Mouse (Mus musculus) embryo, embryonic 10.5 days (tissue): ENCODE measurements around the gene Mrm2.
A peak's percentile ranks its signal among the peaks of the same experiment; 100 is the strongest.

Experiments
- DNase-seq: peaks from one replicate; pipeline ENCODE4 v3.0.0-alpha.2; 2015; ENCODE audit warnings: low spot score

The Mrm2 gene

DNA sequence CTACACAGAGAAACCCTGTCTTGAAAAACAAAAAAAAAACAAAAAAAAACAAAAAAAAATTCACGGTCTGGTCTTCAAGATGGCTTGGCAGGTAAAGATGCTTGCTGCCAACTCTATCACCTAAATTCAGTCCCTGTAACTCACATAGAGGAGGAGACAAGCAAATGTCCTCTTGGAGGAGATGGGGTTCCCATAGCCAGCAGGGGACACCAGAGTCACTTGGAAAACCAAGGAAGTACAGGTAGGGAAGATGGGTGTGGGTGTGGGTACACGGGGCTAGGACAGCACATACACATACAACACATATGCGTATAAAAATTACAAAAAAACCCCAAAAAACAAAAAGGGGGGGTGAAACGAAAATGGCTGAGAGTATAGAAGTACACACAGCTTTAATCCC is 11.2 kb upstream of the Mrm2 start:
- DNase-seq = no peak

DNA sequence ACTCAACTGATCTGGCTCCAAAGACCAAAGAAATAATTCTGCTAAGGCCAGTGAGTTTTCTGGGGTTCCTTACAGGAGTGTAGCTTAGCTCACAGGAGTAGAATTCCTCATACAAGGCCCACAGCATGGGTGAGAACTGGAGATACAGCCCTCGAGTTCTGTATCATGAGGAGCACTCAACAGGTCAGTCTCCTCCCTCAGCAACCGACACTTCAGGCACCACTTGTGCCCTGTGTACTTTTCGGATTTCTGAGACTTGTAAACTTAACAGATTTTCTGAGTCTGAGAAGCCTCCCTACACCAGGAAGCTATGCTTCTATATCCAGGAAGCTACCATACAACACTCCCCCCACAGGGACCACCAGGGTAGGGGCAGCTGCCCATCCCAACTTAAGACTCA is 8.1 kb upstream of the Mrm2 start:
- DNase-seq = no peak

DNA sequence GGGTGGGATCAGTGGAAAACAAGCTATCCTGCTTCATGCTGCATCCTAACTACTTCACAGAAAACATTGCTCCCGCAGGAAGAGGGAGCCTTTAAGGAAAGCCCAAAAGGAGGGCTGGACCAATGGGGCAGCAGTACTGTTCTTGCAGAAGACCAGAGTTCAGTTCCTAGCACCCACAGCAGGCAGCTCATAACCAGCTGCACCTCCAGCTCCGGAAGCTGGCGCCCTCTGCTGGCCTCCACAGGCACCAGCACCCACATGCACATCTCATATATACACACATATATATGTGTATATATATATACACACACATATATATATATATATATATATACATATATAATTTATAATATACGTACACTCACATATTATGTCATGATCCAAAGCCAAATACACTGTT is 7.1 kb upstream of the Mrm2 start:
- DNase-seq = no peak

DNA sequence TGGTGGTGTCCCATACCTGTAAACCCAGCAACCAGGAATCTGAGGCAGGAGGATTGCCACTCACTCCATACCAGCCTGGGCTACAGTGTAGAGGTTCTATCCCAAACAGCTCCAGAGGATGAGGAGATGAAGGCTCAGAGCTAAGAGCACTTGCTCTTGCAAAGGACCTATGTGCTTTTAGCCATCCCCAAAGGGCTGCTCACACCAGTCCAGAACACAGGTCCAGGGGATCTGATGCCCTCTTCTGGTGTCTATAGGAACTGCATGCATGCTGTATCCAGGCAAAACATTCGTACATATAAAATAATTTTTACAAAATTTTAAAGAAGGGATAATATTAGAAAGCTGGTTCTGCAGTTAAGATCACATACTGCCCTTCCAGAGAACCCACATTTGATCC is 5.0 kb upstream of the Mrm2 start:
- DNase-seq = peak; percentile 62

DNA sequence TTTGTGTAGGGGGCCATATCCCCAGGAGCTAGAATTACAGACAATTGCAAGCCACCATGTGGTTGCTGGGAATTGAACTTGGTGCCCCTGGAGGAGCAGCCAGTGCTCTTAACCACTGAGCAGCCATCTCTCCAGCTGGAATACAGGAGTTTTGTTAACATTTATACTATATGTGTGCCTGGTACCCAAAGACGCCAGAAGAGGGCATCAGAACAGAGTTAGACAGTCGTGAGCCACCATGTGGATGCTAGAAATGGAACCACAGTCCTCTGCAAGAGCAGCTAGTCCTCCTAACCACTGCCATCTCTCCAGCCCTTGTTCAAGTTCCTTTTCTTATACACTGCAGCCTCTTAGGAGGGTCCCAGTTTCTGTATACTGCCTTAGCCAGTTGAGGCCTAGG is 1.9 kb upstream of the Mrm2 start:
- DNase-seq = peak; percentile 60

DNA sequence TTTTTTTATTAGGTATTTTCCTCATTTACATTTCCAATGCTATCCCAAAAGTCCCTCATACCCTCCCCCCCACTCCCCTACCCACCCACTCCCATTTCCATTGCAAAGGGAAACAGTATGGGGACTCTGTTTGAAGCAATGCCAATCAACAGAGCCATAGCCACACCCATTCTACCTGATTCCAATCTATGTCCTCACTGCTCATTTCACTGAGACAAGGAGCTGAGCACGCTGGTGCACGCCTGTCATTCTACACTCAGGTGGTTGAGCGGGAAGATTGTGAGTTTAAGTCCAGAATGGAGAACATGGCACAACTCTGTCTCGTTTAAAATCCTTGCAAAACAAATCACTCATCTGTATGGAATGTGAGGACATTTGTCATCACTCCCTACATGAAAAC is 821 bp upstream of the Mrm2 start:
- no peak for DNase-seq

DNA sequence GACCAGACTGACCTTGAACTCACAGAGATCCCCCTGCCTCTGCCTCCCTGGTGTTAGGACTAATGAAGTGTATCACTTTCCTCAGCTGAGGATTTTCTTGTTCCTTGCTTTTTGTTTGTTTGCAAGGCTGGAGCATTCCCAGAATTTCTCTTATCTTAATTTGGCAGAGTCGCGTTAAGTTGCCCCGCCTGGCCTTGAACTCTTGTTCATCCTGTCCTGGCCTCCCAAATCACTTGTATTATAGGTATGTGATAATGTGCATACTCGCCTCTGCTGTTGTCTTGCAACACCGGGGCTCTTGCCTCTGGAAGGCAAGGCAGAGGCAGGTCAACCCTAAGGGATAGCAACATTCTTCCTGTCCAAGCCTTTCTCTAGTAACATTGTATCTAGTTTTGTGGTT is 7.6 kb downstream of the Mrm2 start:
- DNase-seq = no peak

DNA sequence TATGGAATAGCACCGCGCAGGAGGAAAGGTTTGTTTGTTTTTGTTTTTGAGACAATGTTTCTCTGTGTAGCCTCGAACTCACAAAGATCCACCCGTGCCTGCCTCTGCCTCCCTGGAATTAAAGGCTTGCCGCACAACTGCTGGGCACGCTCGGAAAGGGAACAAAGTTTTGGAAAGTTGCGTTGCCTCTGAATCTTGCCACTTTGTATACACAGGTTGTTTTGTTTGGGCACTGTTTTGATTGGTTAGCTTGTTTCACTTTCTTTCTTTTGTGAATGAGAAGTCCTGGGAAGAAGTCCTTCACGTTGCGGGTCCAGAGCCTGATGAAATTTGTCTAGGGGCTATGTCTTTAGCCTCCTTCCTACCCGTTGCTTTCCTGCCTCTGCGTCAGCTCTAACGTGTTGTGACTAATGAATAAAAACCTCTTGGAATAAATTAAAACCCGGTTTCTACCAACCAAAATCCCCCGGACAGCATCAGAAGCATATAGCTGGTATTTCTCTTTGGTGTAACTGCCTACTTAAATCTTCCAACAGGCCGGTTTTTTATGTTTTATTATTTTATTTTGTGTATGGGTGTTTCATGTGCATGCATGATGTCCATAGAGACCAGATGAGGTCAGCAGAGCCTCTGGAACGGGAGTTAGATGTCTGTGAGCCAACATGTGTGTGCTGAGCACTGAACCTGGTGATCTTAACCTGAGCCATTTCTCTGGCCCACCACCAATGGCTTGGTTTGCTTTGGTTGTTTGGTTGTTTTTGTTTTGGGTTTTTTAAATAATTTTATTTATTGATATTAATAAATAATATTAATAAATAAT is 9.7 kb downstream of the Mrm2 start:
- DNase-seq = peak; percentile 66

DNA sequence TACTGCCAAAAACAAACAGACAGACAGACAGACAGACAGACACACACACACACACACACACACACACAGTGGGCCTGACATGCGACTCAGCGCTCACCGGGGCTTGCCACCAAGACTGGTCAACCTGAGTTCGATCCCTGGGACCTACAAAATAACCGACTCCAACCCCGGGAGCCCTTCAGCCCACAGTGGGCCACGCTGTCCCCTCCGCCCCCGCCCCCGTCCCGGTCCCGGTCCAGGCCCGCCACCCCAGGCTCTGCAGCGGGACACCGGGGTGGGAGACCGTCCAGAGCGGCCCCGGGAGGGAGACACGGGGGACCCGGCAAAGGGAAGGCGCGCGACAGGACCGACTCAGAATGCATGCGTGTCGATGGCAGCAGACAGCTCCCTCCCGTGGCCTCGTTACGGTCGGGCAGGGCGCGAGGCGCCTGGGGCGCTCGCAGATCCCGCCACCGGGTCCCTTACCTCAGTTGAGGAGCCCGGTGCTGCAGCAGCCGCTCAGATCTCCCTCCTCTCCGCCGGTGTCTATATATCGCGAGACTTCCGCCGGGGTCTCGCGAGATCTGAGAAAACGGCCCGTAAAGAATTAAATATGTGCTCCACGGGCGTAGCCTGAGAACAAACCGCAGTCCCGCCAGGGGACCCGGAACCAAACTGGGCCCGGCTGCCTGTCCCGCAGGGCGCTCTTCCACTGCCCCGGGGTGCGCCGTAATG is 10.5 kb downstream of the Mrm2 start, which contains the start of the genes Mad1l1 and Nudt1:
TSS of gene Mad1l1 (minus strand) at position 511 of the 714 bp plus-strand sequence.
TSS of gene Nudt1 (plus strand) at position 615 of the 714 bp plus-strand sequence.
- DNase-seq = peak; percentile 98

DNA sequence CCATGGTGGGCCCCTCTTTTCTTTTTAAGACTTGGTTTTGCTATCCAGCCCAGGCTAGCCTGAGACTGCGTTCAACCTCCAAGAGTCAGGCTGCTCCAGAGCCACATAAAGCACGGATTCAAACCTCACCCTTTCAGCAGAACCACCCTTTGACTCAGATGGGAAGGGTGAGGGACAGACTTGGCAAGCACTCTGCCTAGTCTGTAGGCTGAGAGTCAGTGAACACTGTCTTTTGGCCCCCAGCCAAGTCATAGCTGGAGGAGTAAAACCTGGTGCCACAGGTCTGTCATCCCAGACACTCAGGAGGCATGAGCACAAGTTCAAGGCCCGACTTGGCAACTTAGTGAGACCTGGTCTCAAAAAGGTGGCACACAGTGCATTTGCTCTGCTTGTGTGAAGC is 15.0 kb downstream of the Mrm2 start:
- DNase-seq = no peak

DNA sequence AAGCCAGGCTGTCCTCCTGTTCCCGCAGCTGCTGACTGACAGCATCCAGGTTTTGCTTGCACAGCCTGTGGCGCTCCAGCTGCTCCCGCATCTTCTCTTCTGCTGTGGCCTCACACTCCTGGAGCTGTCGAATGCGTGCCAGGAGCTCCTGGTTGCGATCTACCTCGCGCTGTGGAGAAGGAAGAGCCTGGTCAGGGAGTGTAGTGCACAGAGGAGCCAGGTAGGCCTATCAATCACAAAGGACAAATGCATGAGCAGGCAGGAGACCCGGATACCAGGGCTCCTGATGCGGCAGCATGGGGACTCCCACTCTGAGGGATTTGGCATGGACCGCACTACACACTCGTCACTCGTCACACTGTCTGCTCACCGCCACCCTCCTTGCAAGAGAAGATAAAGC is 24.1 kb downstream of the Mrm2 start:
- DNase-seq = no peak

DNA sequence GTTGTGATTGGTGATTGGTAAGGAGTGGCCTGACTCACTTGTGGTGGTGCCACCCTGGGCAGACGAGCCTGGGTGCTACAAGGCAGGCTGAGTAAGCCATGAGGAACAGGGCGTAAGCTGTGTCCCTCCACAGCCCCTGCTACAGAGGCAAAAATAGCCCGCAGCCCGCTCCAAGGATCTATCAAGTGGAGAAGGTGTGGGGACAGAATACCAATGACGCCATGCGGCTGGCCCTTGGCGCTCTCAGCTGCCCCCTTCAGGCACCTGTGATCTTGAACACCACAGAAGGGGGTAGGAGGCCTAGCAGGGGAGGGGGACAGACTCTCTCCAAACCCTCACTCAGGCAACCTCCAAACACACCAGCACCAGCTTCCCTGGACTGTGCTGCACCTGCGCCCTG is 25.7 kb downstream of the Mrm2 start:
- no peak for DNase-seq

DNA sequence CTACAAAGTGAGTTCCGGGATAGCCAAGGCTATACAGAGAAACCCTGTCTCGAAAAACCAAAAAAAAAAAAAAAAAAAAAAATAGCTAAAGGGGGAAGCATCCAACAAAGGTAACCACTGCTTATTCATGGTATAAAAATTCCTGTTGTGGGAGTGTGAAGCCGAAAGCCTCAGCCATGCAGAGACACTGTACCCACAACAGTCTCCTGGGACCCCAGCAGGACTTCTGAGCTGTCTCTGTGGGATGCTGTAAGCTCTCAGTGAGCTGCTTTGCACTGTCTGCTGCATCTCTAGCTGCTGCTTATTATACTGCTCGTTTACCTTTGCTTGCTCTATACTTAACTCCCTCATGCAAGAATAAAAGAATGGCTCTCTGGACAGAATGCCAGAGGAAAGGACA is 33.4 kb downstream of the Mrm2 start:
- DNase-seq = no peak

DNA sequence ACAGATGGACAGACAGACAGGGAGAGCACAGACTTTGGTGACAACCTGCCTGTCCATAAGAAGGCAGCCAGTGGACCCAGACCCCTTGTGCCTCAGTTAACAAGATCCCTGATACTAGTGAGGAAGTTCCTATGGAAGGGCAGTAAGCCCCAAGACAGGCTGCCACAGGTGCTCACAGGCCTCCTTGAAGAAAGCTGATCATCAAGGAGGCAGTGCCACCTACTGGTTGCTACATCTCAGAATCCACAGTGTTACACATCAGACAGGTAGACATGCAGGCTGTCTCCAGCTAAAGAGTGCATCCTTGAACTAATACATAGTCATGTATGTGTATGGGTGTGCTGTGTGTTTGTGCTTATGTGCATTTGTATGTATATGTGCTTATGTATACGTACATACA is 39.5 kb downstream of the Mrm2 start:
- DNase-seq = peak; percentile 70

DNA sequence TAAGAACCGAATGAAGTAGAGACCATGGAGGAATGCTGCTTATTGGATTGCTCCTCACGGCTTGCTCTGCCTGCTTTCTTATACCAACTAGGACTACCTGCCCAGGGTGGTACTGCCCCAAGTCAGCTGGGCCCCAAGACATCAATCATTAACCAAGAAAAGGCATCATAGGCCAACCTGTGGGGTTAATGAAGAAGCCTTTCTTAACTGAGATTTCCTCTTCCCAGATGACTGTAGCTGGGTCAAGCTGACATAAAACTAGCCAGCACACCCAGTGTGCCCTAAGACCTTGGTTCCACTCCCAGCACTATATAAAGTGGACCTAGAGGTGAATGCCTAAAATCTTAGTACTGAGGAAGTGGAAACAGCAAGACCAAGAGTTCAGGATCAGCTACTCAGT is 42.5 kb downstream of the Mrm2 start:
- DNase-seq = no peak

DNA sequence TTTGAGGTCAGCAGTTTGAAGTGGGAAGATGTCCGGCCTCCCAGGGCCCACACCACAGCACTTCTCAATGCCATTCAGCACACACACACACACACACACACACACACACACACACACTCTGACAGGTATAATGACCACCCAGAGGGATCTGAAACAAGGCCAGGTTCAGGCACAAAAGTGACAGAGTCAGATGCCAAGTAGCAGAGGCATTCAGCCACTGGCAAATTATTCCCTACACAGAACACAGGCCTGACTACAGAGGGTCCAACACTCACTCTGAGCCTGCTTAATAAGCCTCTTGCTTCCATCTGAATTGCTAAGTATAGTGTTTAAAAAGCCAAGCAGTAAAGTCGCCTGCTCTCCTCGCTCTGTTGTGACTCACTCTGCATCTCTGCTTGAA is 43.4 kb downstream of the Mrm2 start:
- no peak for DNase-seq

DNA sequence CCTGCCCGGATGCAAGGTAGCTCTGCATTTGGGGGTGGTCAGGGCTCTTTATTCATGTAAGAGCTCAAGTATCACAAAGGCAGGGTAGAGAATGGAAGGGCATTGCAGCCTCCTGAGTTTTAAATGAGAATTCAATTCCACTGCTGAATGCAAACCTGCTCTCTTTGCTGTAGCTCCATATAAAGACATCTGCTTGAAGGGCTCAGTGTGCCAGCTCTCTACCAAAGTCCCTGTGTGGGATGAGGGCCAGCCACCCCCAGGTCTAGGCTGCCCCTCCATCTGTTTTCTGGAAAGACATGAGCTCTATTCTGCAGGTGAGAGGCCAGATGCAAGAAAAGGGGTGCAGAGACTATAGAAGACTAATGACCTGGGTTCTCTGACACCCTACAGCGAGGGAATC is 46.9 kb downstream of the Mrm2 start:
- no peak for DNase-seq

DNA sequence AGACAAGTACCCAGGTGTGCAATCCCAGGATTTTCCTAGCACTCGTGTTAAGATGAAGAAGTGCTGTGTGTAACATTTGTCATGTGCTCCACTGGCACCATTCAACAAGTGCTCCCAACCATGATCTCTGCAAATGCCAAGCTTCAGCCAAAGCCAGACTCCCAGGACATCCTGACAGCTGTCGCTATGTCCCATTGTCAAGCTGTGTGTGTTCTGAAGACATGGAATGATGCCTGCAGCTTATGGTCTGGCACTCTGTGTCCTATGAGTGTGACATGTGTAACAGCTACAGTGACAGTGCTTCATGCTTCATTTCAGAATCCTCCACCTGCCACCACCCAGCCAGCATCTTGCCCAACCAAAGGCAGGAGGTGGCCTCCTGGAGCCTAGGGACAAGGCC is 47.7 kb downstream of the Mrm2 start:
- no peak for DNase-seq

DNA sequence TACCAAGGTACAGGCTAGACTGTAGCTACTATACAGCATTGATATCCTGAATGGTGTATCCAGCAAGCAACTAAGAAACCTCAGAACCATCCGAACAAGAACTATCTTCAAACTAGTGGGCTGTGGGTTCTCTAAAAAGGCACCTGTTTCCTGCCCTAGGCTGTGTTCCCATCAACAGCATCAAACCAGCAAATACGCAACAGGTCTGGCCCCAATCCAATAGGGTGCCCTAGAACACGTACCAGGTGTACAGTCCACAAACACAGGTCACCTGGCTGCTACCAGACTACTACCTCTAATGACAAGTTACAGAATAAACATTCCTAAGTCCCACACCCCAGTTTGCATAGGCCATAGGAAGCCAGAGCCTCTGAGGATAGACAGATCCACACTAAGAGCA is 48.8 kb downstream of the Mrm2 start:
- DNase-seq = no peak

DNA sequence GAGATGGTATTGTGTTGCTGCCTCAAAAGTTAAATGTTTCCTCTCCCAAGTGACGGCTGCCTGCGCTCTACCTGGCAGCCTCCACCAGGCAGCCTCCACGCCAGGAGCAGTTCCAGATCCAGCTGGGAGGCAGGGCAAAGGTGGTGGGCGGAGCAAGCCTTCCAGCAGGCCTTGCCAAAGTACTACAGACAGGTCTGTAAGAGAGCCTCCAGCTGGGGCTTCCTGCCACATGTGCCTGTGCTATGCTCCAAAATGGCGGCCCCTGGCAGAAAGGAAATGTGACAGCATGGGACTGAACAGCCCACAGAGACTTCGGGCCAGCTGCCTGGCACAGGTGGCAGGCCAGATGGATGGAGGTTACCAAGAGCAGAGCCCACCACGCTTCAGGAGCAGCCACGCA is 49.3 kb downstream of the Mrm2 start:
- DNase-seq = no peak

DNA sequence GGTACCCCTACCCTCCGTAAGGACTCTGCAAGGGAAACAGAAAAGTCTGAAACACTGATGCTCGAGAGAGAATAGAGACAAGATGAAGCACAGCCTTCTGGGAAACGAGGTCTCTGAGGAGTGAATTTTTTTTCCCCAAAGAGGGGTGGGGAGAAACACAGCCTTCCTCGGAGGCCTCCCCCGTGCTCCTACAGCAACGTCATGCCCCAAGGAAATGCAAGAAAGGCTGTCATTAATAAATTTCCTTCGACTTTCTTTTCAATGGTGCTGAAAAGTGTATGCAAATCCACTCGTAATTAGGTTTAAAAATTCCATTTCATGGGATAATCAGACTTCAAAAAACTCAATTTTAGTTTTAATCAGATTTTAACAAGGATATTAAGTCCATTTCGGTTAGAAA is 51.5 kb downstream of the Mrm2 start:
- DNase-seq = no peak
